Comparison of ENCODE assay signal across 12 mouse cellular contexts in the genomic region with DNA sequence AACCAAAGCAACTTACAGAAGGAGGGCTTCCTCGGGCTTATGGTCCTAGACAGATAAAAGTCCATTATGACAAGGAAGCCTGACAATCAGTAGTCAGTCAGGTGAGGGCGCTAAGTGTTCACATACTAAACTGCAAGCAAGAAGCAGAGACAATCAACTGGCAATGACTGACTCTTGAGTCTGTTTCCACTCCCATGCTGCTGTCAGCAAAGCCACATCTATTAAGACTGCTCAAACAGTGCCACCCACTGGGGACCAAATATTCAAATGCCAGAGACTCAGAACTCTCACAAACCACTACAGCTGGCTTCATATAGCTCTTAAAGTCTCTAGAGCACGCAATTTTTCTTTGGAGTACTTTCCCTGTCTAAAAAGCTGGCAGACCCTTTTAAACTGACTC.
A peak's percentile ranks its signal among the peaks of the same experiment; 100 is the strongest.
DNase-seq lines count a peak whose midpoint lies in the region.
"Had no signal": no experiment of that assay in that cellular context is flagged by ENCODE, and none has a peak within 500 bp of the region (broad histone marks: within the 10 kb centered on the region; RNA-seq: fewer than 3 reads in every experiment).

No protein-coding gene starts in this region.

- peak; percentile 11 for DNase-seq in embryo, embryonic 10 days (ENCODE audit: low spot score)
- DNase-seq in embryo, embryonic 9.5 days (ENCODE audit: extremely low spot score): no peak
- peak; percentile 2 for DNase-seq in kidney, postnatal 14 days
- DNase-seq in kidney, postnatal 36 days: no peak
- peak; percentile 7 for DNase-seq in thymus, postnatal 14 days
- DNase-seq in thymus, postnatal 10 days (ENCODE audit: low spot score in 2 of 2): no peak
- DNase-seq in right cerebral cortex, postnatal 36 days (ENCODE audit: low spot score in 2 of 2): no peak
- DNase-seq in gastrocnemius, postnatal 14 days: no peak
- DNase-seq: adrenal gland, adult 2 months; cerebellum, postnatal 14 days; heart, adult 18-20 months; right cerebral cortex, postnatal 14 days had no signal

- intact Hi-C loops in gastrocnemius, postnatal 14 days (cut with DNase I; ENCODE audit: low total_unique reads): no loop called here

Comparison
In these comparisons a context has a peak if more than half of its experiments do, and no peak if none do; other contexts are left out.
1. DNase-seq: peak in embryo, embryonic 10 days (single experiment), kidney, postnatal 14 days (single experiment) and thymus, postnatal 14 days (single experiment); none in embryo, embryonic 9.5 days (single experiment), kidney, postnatal 36 days (0 of 2), thymus, postnatal 10 days (0 of 2), right cerebral cortex, postnatal 36 days (0 of 2) and gastrocnemius, postnatal 14 days (single experiment).